Mouse (Mus musculus): ENCODE data around the gene 4931414P19Rik. TPM values are rescaled to one million over a fixed set of nuclear protein-coding genes. Genes with fewer than 3 reads are reported as not detected.

4931414P19Rik gene
- polyA plus RNA-seq, 1 experiment from 2014 or later: 10.2 TPM

DNA sequence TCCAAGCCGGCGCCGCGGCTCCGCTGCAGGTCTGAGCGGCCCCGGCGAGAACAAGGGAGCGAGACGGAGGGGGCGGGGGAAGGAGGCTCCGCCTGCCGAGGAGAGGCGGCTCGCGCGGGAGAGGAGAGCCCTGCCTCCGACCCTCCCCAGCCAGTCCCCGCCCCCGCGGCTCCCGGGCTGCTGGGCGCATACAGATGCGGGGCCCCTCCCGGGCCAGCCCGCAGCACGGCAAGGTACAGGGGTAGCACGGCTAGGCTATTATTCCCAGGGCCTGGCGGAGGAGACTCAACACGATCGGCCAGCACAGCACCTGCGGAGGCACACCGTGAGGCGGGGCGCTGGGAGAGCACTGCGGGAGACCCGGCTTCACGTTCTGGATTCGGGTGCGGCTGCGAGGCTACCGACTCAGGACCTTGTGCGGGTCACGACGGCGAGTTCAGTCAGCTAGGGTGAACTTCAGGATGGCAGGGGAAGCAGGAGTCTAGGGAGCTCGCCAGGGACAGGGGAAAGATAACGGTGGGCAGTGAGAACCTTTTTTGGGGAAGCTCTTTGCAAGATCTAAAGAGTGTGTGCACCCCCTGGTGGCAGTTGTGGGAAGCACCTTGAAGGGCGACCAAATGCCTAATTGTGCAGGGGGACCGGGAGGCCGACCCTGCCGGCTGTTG is 35.6 kb upstream of the 4931414P19Rik start, which contains the start of gene Cdh24:
Gene Cdh24, minus strand, starts transcription at position 60 of the 665 bp plus-strand sequence.
- Histone ChIP-seq H3K4me2 (peak within 1 kb of the TSS; percentile 99), H3K36me3 (peaks cover 71% of the 10 kb centered on the region)
- WGBS: under 1% methylated on average over 48 of the region's 52 CpGs

DNA sequence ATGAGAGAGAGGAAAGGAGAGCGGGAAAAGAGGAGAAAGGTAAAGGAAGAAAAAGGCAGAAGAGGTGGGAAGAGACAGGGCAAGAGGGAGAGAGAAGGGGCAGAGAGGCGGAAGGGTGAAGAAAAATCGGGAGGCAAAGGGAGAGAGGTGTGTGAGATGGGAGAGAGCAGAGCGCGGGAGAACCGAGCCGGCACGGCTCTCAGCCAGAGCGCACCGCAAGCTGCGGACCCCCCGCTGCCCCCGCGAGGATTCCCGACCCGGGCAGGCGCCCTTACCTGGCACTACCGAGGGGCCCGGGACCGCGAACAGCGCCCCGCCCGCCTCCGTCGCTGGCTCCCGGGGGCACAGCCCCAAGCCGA is 35.1 kb upstream of the 4931414P19Rik start, which contains the start of gene Gm17606:
Gene Gm17606, plus strand, starts transcription at position 7 of the 359 bp plus-strand sequence.
- H3K9me3 ChIP-seq (replicated peaks): no peaks in the 10 kb centered on the region
- H3K9ac ChIP-seq: peak within 1 kb of the TSS; percentile 87
- peak within 1 kb of the TSS; percentile 99 for H3K4me2 ChIP-seq
- H3K4me1 ChIP-seq: peaks cover 25% of the 10 kb centered on the region
- peak within 1 kb of the TSS; percentile 82 for H3K27ac ChIP-seq
- WGBS: under 1% methylated on average over 28 of the region's 28 CpGs
- H3K27me3 ChIP-seq: no peaks in the 10 kb centered on the region
- H3K36me3 ChIP-seq: peaks cover 70% of the 10 kb centered on the region
- H3K4me3 ChIP-seq (replicated peaks): peak within 1 kb of the TSS; percentile 78
- no peak; the same call in 1 of the 2 replicates for ATAC-seq (replicated peaks; ENCODE audit: low FRiP score)

More for the DNA sequence above, 35.6 kb upstream of the 4931414P19Rik start, which contains the start of gene Cdh24:
- ATAC-seq (replicated peaks; ENCODE audit: low FRiP score): peak; percentile 95
- Histone ChIP-seq H3K4me1 (peaks cover 25% of the 10 kb centered on the region), H3K27me3 (no peaks in the 10 kb centered on the region), H3K4me3 (replicated peaks) (peak within 1 kb of the TSS; percentile 78), H3K9me3 (replicated peaks) (no peaks in the 10 kb centered on the region), H3K27ac (peak within 1 kb of the TSS; percentile 82), H3K9ac (peak within 1 kb of the TSS; percentile 87)

DNA sequence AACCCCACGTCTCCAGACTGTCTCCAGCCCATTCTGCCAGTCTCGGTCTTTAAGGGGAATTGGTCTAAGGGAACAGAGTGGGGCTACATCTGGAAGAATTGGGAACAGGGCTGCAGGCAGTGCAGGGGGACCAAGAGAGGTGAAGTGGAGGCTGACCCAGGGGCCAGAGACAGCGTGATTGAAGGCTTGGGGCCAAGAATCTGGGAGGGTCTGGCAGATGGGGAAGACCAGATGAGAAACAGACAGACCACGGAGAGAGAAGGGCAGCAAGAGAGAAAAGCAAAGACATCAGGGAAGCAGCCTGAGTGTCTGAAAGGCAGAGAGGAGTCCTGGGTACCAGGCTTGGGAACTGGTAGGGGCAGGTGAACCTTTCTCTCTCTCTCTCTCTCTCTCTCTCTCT is 34.3 kb upstream of the 4931414P19Rik start:
- H3K9ac ChIP-seq: 0 out of 2 replicates have a peak overlapping the region, but pooled peaks have one; percentile 37
- no peak overlapping the region for H3K27ac ChIP-seq
- ATAC-seq (replicated peaks; ENCODE audit: low FRiP score): no peak
- peaks cover 25% of the 10 kb centered on the region for H3K4me1 ChIP-seq
- 7% methylated on average over 4 of the region's 4 CpGs for WGBS
- peaks cover 66% of the 10 kb centered on the region for H3K36me3 ChIP-seq
- no peaks in the 10 kb centered on the region for H3K9me3 ChIP-seq (replicated peaks)
- H3K27me3 ChIP-seq: no peaks in the 10 kb centered on the region
- peak overlapping the region; percentile 99 for H3K4me2 ChIP-seq
- peak overlapping the region; percentile 78 for H3K4me3 ChIP-seq (replicated peaks)

DNA sequence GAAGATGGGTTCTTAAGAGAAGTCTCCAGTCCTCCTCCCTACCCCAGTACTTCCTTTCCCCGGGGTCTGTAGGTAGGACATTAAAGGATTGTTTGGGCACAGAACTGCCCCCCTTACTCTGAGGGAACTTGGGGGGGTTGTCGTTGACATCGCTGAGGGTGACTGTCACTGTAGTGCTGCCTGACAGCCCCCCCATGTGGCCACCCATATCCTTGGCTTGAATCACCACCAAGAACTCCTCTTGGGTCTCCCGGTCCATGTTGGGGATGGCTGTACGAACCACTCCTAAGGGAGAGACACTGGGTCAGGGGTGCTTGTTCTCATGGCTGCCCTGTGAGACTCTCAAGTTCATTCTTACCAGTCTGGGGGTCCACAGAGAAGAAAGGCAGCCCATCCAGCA is 32.4 kb upstream of the 4931414P19Rik start:
- WGBS: 72% methylated on average over 5 of the region's 5 CpGs
- Histone ChIP-seq H3K4me3 (replicated peaks) (no peak overlapping the region), H3K36me3 (peaks cover 65% of the 10 kb centered on the region), H3K27ac (no peak overlapping the region), H3K4me2 (no peak overlapping the region), H3K4me1 (peaks cover 25% of the 10 kb centered on the region), H3K9me3 (replicated peaks) (no peaks in the 10 kb centered on the region), H3K9ac (no peak overlapping the region), H3K27me3 (no peaks in the 10 kb centered on the region)
- no peak for ATAC-seq (replicated peaks; ENCODE audit: low FRiP score)

DNA sequence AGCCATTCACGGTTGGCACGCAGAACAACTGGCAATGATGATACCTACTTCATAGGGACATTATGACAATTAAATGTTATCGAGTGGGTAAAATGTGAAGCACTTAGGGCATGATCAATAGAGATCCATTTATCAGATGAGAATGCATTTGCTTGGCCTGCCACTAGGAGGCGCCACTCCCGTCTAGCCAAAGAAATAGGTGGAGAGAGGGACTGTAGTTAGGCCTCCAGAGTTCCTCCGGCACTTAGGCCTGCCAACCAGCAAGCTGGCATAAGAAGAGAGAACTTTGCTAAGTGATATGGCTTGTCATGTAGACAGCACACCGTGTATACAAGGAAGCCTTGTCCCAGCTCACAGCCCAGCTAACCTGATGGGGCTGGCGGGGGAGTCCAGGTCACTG is 31.2 kb upstream of the 4931414P19Rik start:
- no peaks in the 10 kb centered on the region for H3K9me3 ChIP-seq (replicated peaks)
- ATAC-seq (replicated peaks; ENCODE audit: low FRiP score): no peak
- no peak overlapping the region for H3K4me2 ChIP-seq
- peaks cover 65% of the 10 kb centered on the region for H3K36me3 ChIP-seq
- peaks cover 25% of the 10 kb centered on the region for H3K4me1 ChIP-seq
- no peak overlapping the region for H3K27ac ChIP-seq
- H3K4me3 ChIP-seq (replicated peaks): no peak overlapping the region
- no peaks in the 10 kb centered on the region for H3K27me3 ChIP-seq
- WGBS: 61% methylated on average over 8 of the region's 8 CpGs
- H3K9ac ChIP-seq: no peak overlapping the region

DNA sequence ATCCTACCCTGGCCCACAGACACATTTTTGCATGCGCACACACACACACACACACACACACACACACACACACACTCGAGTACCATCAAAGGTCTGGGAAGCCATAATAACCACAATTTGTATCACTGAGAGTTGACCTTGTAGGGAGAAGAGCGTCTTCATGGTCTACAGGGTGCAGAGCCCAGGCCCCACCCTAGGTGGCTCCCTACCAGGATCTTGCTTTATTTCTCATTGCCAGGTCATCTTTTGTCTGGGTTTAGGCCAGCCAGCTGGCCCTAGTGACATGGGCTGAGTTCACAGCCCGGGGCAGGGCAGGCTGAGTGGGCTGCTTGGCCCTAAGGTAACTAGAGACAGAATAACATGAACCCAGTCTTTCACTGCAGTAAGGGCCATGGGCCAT is 28.4 kb upstream of the 4931414P19Rik start:
- no peaks in the 10 kb centered on the region for H3K27me3 ChIP-seq
- ATAC-seq (replicated peaks; ENCODE audit: low FRiP score): no peak
- peaks cover 4% of the 10 kb centered on the region for H3K4me1 ChIP-seq
- no peak overlapping the region for H3K4me3 ChIP-seq (replicated peaks)
- no peaks in the 10 kb centered on the region for H3K9me3 ChIP-seq (replicated peaks)
- no peak overlapping the region for H3K4me2 ChIP-seq
- no peak overlapping the region for H3K27ac ChIP-seq
- no peak overlapping the region for H3K9ac ChIP-seq
- H3K36me3 ChIP-seq: peaks cover 84% of the 10 kb centered on the region
- WGBS: 87% methylated on average over 4 of the region's 4 CpGs

DNA sequence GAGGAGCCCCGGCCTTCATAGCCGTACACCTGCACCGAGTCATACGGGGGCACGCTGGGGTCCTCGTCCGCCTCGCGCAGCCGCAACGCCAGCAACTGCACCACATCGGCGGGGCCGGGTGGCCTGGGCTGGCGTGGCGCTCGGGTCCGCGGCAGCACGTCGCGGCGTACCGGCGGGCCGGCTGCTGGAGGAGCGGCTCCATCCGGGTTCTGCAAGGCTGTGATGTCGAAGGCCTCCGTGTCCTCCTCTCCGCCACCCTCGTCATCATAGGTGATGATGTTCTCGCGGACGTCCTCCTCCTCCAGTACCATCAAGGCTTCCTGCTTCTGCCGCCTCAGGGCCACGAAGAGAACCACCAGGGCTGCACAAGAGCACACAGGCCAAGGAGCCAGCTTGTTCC is 26.5 kb upstream of the 4931414P19Rik start:
- ATAC-seq (replicated peaks; ENCODE audit: low FRiP score): no peak
- peaks cover 66% of the 10 kb centered on the region for H3K36me3 ChIP-seq
- no peak overlapping the region for H3K9ac ChIP-seq
- no peak overlapping the region for H3K27ac ChIP-seq
- no peak overlapping the region for H3K4me3 ChIP-seq (replicated peaks)
- WGBS: 92% methylated on average over 37 of the region's 37 CpGs
- H3K4me2 ChIP-seq: no peak overlapping the region
- no peaks in the 10 kb centered on the region for H3K4me1 ChIP-seq
- H3K9me3 ChIP-seq (replicated peaks): no peaks in the 10 kb centered on the region
- no peaks in the 10 kb centered on the region for H3K27me3 ChIP-seq

DNA sequence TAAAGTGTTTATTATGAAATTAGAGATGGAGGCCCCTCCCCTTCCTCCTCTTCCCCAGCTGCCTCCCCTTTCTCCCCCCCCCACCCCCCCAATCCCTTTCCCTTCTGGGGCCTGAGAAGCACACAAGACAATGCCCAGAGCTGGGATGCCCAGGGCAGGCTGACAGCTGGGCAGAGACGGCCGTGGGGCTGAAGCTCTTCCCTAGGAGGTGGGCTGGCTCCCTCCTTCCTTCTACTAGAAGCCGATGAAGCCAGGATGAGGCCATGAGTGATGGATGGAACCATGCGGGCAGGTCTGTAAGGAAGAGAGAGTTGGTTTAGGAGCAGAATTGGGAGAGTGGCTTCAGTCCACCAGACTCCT is 25.4 kb upstream of the 4931414P19Rik start:
- ATAC-seq (replicated peaks; ENCODE audit: low FRiP score): no peak
- Histone ChIP-seq H3K27me3 (no peaks in the 10 kb centered on the region), H3K4me1 (no peaks in the 10 kb centered on the region), H3K9ac (no peak overlapping the region), H3K27ac (no peak overlapping the region), H3K4me2 (no peak overlapping the region), H3K4me3 (replicated peaks) (no peak overlapping the region), H3K36me3 (peaks cover 56% of the 10 kb centered on the region), H3K9me3 (replicated peaks) (no peaks in the 10 kb centered on the region)
- 67% methylated on average over 4 of the region's 4 CpGs for WGBS

DNA sequence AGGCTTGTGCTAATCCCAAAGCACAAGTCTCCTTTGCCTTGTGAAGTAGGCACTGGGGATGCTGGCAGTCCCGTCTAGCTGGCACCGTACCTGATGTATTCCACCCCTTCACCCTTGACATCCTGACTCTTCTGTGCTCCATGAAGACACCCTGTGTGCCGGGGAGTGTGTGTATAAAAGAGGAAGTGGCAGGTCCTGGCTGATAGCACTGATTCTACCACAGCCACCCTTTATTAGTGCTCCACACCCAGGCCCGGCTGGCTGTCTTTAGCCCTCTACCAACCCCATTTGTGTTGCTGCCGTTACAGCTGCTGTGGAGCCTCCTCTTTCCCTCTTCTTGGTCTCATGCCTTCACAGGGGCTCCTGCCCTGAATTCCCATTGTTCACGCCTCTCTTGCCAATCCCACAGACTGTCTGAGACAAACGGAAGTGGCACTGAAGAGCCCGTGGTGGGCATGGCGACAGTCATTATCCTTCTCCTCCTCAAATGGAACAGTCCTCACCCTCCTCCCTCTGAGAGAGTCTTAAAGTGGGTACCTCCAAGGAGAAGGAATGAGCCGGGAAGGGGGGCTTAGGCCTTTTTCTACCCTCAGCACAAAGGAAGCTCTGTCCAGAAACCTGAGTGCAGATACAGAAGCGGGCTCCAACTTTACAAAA is 24.9 kb upstream of the 4931414P19Rik start:
- Histone ChIP-seq H3K4me1 (no peaks in the 10 kb centered on the region), H3K36me3 (peaks cover 51% of the 10 kb centered on the region), H3K27ac (no peak overlapping the region), H3K27me3 (no peaks in the 10 kb centered on the region), H3K9me3 (replicated peaks) (no peaks in the 10 kb centered on the region), H3K9ac (no peak overlapping the region), H3K4me2 (no peak overlapping the region), H3K4me3 (replicated peaks) (no peak overlapping the region)
- WGBS: 82% methylated on average over 11 of the region's 11 CpGs
- no peak for ATAC-seq (replicated peaks; ENCODE audit: low FRiP score)

DNA sequence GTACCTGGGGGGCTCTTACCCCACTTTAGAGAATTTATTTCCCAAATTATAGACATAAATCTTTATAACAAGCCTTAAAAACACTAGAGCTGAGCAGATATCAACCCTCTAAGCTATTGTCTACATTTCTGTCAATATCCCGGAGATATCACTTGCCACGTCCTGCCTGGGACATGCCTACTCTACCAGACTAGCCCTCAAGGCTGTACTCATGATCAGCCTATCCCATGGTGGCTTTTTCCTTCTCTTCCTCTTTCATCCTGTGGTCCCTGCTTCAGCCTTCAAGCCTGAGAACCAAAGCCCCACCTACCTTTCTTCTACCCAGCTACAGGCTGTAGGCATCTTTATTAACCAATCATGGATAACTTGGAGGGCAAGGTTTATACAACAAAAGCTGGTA is 24.0 kb upstream of the 4931414P19Rik start:
- 89% methylated on average over 2 of the region's 2 CpGs for WGBS
- Histone ChIP-seq H3K4me2 (no peak overlapping the region), H3K4me3 (replicated peaks) (no peak overlapping the region), H3K9ac (no peak overlapping the region), H3K27me3 (no peaks in the 10 kb centered on the region), H3K27ac (no peak overlapping the region), H3K4me1 (no peaks in the 10 kb centered on the region), H3K36me3 (peaks cover 46% of the 10 kb centered on the region), H3K9me3 (replicated peaks) (no peaks in the 10 kb centered on the region)
- no peak for ATAC-seq (replicated peaks; ENCODE audit: low FRiP score)

DNA sequence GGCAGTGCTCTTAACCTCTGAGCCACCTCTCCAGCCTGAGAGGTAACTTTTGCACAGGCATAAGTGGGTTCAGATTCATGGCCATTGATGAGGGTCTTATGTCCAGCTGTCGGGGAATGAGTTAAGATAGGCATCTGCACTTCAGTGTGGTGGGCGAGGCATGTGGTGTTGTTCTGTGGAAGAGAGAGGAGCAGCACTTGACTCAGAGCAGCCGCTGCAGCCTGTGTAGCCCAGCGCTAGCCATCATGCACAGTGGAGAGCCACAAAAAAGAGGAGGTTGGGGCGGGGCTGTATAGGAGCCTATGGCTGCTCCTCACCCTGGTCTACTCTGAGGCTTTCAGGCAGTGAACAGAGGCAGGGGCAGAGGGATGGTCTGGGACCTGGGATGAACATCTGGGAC is 22.3 kb upstream of the 4931414P19Rik start:
- H3K4me1 ChIP-seq: no peaks in the 10 kb centered on the region
- no peak overlapping the region for H3K4me2 ChIP-seq
- no peak for ATAC-seq (replicated peaks; ENCODE audit: low FRiP score)
- no peak overlapping the region for H3K4me3 ChIP-seq (replicated peaks)
- H3K27me3 ChIP-seq: no peaks in the 10 kb centered on the region
- no peaks in the 10 kb centered on the region for H3K9me3 ChIP-seq (replicated peaks)
- no peak overlapping the region for H3K27ac ChIP-seq
- 69% methylated on average over 5 of the region's 5 CpGs for WGBS
- H3K9ac ChIP-seq: no peak overlapping the region
- peaks cover 30% of the 10 kb centered on the region for H3K36me3 ChIP-seq

DNA sequence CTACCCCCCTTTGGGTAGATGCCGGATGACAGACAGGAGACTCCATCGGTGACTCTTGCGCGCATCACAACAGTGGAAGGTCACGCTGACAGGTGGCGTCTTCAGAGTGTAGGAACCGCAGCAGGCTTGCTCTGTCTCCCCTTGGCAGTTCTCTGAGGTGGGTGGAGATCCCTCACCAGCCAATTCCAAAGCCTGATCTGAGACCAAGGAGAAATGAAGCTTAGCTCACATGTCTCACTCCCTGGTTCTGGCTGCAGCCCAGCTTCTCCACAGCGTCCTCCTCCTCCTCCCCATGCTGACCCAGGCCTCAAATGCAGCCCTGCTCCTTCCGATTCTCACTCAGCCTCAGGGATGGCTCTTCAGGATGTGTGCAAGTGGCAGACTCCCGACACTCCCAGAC is 19.2 kb upstream of the 4931414P19Rik start:
- no peak overlapping the region for H3K4me3 ChIP-seq (replicated peaks)
- no peaks in the 10 kb centered on the region for H3K27me3 ChIP-seq
- no peaks in the 10 kb centered on the region for H3K9me3 ChIP-seq (replicated peaks)
- no peak for ATAC-seq (replicated peaks; ENCODE audit: low FRiP score)
- WGBS: 71% methylated on average over 10 of the region's 10 CpGs
- no peak overlapping the region for H3K4me2 ChIP-seq
- no peak overlapping the region for H3K9ac ChIP-seq
- 0 out of 2 replicates have a peak, but pooled peaks cover under 1% of the 10 kb centered on the region for H3K36me3 ChIP-seq
- no peak overlapping the region for H3K27ac ChIP-seq
- H3K4me1 ChIP-seq: no peaks in the 10 kb centered on the region

All from kidney, embryonic 15.5 days (tissue).